Mouse (Mus musculus) cerebellum, adult (tissue): ENCODE results near the gene Golga7b.

Experiments used
- ATAC-seq: cut with Nextera tagmentation; 2 replicates; pipeline ENCODE4 v1.9.2; 2017; ENCODE audit warnings: mild to moderate bottlenecking, moderate library complexity, mixed read lengths; ENCODE audit not compliant: insufficient number of reproducible peaks, low FRiP score, low TSS enrichment

The Golga7b gene

DNA sequence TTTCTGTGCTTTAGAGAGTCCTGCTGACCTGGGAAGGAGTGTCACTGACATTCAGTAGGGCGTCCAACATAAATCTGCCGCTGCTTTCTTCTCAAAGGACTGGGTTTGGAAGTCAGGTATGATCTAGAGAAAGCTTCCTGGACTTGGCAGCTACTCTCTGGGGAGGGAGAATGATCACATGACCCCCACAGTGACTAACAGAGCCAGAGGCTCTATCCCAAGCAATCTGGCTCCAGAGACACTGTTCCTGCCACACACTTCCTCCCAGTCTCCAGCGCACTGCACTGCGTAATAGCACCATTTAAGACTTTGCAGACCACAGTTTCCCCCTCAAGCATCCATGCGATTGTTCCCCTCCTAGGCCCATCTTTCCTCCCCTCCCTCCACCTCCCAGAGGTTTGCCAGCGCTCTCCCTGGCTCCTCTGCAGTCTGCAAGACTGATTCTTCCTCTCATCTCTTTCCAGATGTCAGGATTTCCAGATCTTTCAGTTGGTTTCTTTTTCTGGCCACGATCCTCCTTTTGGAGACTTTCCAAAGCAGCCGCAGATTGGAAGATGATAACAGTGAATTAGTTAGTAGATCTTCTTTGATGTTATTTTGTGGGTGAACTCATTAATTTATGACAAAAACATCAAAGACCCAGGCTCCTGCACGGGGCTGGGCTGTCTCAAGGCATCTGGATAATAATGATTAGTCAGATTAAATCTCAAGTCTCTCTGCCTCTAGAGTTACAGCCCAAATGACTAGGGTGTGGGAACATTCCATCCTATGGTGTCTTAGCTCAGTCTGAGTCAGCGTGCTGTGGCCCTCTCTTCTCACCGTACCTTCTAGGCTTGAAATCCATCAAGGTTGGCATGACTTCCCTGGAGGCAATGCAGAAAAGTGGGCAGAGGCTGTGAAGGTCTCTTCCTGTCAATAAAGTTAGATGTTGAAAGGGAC lies 2.9 kb downstream of the Golga7b start:
- no peak for ATAC-seq

- ATAC-seq, result no peak
Measured at GRCm38 (mm10) chr19:42255438-42255783, 8.0 kb downstream of the Golga7b start.

DNA sequence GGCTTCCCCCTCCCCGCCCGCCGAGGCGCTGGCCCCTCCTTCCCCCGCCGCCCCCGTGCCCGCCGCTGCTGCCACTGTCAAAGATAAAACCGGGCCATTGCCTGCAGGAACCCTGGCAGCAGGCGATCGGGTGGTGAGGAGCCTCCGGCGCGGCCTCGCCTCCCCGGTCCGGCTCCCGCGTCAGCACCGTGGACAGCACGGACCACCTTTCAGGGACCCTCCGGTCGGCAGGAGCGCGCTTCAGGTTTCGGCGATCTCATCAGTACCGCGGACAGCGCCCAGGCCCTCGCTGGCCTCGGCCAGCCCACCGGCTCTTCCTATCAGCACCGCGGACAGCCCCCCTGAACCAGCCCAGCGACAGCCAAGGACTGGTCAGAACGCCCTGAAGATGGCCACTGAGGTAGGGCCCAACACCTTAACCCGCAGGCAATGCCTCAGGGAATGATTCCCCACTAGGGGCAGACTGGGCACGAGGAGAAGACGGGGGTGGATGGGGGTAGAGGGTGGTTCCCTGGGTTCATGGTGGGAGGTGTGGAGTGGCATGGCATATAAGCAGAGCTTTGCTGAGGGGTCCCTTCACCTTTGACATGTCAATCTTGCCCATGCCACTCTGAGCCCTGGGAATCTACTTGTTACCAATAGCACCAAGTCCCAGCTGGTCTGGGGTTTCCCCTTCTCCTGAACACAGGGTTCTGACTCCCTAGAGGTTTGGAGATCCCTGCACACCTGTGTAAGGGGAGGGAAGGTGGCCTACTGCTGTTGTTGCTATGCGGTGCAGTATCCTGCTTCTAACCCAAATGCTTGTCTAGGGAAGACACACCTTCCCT lies 8.6 kb downstream of the Golga7b start:
- ATAC-seq, result peak; percentile 50

DNA sequence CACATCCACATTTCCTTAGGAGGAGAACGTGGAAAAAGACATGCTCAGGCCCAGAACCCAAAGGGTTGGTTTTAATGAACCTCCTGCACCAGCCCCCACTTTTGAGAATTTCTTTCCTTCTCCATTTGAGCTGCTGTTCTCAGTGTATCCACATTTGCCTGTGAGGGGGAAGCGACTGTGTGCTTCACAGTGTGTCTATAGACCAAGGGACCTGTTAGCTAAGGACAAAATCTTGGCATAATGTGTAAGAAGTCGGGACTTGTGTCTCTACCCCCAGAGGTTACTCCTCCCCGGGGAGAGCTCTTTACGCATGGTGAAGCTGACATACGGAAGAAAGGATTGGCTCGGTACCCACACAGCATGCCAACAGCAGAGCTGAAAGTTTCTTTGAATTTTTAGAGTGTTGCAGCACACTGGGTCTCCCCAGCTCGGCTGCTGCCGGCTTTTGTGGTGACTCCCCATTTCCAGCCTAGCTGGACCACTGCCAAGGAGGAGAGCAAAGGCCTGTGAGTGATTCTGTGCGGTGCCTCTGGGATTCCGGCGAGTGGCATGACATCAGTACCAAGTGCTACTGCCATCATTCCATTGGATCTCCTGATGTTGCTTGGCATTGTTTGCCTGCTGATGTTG lies 9.4 kb downstream of the Golga7b start:
- no peak for ATAC-seq

DNA sequence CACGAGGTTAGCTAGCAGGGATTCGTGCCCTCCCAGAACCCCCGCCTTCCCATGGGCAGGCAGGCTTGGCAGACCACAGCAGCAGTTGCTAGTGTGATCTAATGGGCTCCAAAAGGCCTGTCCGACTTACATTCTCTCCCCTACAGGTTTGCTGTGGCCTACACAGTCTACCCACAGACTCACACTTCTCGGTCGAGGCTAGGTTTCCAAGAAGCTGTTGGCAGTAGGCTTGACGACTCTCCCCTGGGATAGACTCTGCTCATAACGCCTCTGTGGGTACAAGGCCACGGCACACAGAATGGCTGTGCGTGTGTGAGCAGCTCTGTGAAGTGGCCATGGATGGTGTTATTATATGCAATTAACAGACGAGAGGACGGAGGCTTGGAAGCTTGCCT lies 9.9 kb downstream of the Golga7b start:
- no peak for ATAC-seq

- peak; percentile 76 for ATAC-seq
Measured at GRCm38 (mm10) chr19:42258031-42258430, 10.7 kb downstream of the Golga7b start.

GRCm38 (mm10) chr19:42258596-42258995 lies 11.2 kb downstream of the Golga7b start:
- peak; percentile 23; the same call in 1 of the 2 replicates for ATAC-seq

GRCm38 (mm10) chr19:42260486-42260885 lies 13.1 kb downstream of the Golga7b start:
- no peak for ATAC-seq

DNA sequence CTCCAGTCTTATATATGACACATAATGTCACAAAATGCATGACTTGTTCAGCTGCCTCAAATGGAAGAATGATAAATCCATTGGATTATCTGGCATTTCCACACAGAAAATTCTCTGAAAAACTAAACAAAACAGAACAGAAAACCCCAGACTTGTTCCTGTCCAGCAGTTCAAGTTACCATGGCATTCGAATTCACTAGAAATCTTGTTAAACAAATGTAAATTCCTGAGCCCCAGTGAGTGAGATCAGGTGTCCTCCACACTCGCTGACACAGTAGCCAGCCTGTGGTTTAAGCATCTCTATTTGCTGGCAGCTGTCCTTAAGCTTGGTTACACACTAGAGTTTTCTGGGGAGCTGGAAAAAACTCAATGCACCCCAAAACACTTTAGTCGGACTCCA lies 16.1 kb downstream of the Golga7b start:
- ATAC-seq, result no peak

- ATAC-seq, result no peak
Measured at GRCm38 (mm10) chr19:42268337-42268736, 21.0 kb downstream of the Golga7b start.

- ATAC-seq, result peak; percentile 57; the same call in 1 of the 2 replicates
Measured at GRCm38 (mm10) chr19:42270119-42270518, 22.7 kb downstream of the Golga7b start.

DNA sequence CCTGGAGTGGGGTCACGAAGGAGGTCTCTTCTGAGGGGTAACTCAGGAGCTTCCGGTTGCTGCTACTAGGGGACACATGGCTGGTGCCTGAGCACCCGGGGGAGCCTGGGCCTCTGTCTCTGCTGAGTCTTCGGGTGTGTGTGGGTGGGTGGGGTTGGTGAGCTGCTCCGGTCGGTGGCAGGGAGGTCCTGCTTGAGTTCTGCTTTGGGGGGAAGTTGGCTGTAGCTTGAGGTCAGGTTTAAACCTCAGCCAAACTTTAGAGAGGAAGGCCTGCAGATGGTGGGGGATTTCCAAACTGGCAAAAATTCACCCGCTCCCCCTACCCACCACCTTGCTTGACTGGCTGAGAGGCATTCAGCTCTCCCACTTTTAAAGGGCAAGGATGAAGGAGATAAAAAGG lies 23.8 kb downstream of the Golga7b start:
- ATAC-seq, result no peak

GRCm38 (mm10) chr19:42272003-42272963 lies 24.9 kb downstream of the Golga7b start:
- ATAC-seq, result peak; percentile 67

- ATAC-seq, result no peak
Measured at GRCm38 (mm10) chr19:42277288-42277687, 29.9 kb downstream of the Golga7b start.

DNA sequence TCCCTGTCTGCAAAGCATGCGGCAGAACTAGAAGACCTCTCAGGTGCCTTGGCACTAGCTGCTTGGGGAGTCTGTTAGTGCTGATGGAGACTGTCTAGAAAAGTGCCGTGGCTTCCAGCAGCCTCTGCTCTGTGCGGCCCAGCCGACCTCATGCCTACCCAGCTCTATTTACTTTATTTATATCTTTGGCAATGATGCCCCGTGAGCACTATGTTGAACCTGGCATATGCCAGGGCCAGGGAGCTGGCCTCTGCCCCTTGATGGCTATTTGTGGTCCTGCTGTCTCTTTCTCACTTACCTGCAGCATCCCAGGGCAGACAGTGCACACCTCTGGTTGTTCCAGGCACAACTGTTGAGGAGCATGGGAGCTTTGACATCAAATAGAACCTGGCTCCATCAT lies 31.1 kb downstream of the Golga7b start:
- ATAC-seq, result no peak

GRCm38 (mm10) chr19:42279611-42280010 lies 32.2 kb downstream of the Golga7b start:
- ATAC-seq, result no peak

- ATAC-seq, result no peak
Measured at GRCm38 (mm10) chr19:42284178-42284577, 36.8 kb downstream of the Golga7b start.

DNA sequence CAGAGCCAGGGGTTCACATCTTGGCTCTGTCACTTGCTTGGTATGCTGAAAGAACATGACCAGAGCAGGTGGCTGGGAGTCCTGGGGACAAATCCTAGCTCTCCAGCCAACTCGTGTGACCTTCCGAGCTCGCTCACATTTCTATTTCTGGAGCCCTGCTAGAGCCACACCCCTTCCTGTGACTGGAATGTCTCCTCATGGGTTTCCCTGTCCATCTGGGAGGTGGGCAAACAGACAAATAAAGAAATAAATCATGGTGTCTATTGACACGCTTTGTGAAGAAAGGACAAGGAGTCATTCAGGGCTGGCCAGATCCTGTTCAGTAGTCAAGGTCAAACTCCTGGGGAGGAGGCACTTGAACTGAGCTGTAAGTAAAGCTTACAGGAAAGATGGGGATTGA lies 41.0 kb downstream of the Golga7b start:
- no peak for ATAC-seq

- ATAC-seq, result no peak
Measured at GRCm38 (mm10) chr19:42290954-42291661, 43.7 kb downstream of the Golga7b start.
